Mouse (Mus musculus) cortical plate, adult 2 months (tissue): ENCODE data around the gene Fars2.

Experiments
- CTCF ChIP-seq: fragments of 200-500 bp; IDR thresholded peaks from 2 replicates; pipeline ENCODE4 v1.5.1; 2011; ENCODE audit warnings: mild to moderate bottlenecking, control low read depth, low read length; ENCODE audit not compliant: insufficient read depth; ENCODE audit errors: extremely low read depth
- POLR2A ChIP-seq: fragments of 200-500 bp; IDR thresholded peaks from 2 replicates; pipeline ENCODE4 v1.6.1; 2011; ENCODE audit warnings: mild to moderate bottlenecking, low read length, control low read depth; ENCODE audit not compliant: insufficient read depth; ENCODE audit errors: extremely low read depth

GRCm38 (mm10) chr13:36391936-36392335 lies 274.7 kb downstream of the Fars2 start:
- no peak for TF ChIP-seq POLR2A
- no peak for TF ChIP-seq CTCF
